Mouse (Mus musculus) kidney, adult 9 months (tissue): ENCODE measurements around the gene Keg1.
"Not testable (repeated sequence)": the region's sequence is repeated elsewhere in the genome, so short reads cannot be mapped to it uniquely, and the experiment has no call there.

Source experiments
- DNase-seq: peaks from one replicate; pipeline ENCODE4 v3.0.0; 2022

Keg1 gene

GRCm38 (mm10) chr19:12695590-12695989, at the start of gene Keg1:
Gene Keg1, plus strand, starts transcription at chr19:12695786.
- peak; percentile 91 for DNase-seq

DNA sequence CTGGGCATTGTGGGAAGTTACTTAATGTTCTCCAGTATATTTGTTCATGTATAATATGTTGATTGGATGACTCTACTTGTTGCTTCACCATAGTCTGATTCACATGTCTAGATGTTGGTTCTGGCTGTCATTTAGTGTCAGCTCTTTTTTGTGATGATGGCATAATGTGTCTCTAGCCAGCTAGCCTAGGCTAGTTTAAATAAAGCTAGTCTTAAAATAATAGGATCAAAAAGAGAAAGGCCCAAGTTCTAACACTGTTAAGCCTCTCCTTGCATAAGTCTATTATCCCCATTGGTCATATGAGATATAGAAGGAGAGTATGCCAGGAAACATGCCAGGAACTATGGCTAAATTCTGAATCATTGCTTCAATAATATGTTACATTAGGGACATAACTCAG, 46.1 kb upstream of the Keg1 start:
- no peak for DNase-seq

GRCm38 (mm10) chr19:12666156-12666555, 29.4 kb upstream of the Keg1 start:
- DNase-seq: no peak

DNA sequence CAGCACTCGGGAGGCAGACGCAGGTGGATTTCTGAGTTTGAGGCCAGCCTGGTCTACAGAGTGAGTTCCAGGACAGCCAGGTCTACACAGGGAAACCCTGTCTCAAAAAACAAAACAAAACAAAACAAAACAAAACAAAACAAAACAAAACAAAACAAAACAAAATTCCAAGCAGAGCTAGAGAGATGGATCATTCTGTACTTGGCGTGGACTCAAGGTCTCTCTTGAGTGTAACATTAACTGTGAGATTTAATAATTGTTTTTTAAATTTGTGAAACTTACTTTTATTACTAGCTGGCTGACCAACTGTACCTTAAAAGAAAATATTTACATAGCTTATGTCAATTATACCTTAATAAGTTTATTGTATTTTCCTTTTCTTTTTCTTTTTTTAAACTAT, 27.0 kb upstream of the Keg1 start:
- peak; percentile 62 for DNase-seq

- DNase-seq: no peak
These were observed 25.4 kb upstream of the Keg1 start, which contains the start of gene Olfr1442 for GRCm38 (mm10) chr19:12670139-12670538. Gene Olfr1442, plus strand, starts transcription at chr19:12670439.

- no peak for DNase-seq
These were observed 24.5 kb upstream of the Keg1 start for GRCm38 (mm10) chr19:12671051-12671450.

GRCm38 (mm10) chr19:12677812-12678211, 17.8 kb upstream of the Keg1 start, which contains the start of gene Olfr1443:
Gene Olfr1443, plus strand, starts transcription at chr19:12678112.
- DNase-seq: no peak

DNA sequence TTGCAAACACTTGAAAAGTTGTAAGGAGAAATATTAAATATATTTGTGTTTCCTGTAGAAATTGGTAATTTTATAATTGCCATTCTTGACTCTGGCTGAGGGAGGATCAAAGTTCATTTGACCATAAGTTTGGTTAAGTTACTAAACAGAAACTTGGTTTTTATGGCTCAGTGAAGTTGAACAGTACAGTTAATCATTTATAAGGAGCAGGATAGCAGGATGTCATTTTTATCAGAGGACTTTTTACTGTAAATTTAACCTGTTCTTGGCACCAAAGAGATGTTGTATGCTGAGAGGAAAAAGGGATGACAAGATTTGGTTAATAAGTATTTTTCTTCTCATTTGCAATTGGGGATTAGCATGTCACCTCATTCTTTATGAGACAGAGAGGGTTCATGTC, 10.9 kb upstream of the Keg1 start:
- DNase-seq: peak; percentile 79

DNA sequence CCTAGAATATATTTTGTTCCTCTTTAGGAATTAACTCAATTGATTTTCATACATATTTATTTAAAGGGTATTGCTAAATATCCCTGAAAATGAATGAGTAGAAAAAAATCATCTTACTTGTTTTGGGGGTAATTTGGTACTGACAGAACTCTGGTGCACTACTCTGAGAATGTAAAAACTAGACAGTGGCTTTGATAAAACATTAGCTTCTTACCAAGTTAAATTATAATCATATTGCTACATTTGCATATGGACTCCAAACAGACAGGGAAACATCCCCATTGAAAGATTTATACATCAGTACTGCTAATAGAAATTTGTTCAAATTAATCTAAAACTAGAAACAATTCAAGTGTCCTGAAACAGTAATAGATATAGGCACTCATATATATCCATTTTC, 10.4 kb upstream of the Keg1 start:
- peak; percentile 62 for DNase-seq

DNA sequence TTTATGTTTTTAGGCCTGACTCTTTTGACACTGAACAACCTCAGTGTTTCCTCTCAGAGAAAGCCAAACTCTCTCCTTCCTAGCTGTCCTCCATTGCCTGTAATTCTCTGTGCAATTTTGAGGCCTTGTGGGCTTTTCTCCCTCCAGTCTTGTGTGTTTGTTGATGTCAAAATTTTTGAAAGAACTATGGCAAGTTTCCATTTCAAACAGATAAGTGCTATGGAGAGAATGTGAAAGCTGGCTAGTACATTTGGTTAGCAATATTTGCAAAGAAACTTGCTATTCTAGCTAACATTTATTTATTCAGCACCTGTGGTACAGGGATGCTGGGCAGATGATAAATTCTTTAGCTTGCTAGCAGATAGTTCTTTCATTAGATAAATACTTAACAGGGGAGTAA, 635 bp downstream of the Keg1 start:
- DNase-seq: no peak

DNA sequence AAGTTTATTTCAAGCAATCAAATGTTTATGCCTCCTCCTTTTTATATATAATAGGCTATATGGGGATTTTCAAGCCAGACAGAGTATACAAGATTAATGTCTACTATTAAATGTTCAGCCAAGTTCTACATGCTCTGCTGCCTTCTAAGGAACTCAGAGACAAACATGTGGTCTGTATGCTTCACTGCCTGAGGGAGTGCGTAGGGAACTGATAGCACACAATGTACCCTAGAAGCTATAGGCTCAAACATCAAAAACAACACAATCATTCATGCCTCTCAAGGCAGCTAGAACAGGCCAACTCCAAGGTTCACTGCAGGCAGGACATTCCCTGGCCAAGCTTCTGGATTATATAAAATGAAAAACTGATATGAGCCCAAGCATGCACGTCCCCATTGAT, 12.9 kb downstream of the Keg1 start:
- peak; percentile 22 for DNase-seq

- DNase-seq: no peak
These were observed 13.4 kb downstream of the Keg1 start for GRCm38 (mm10) chr19:12708986-12709385.

DNA sequence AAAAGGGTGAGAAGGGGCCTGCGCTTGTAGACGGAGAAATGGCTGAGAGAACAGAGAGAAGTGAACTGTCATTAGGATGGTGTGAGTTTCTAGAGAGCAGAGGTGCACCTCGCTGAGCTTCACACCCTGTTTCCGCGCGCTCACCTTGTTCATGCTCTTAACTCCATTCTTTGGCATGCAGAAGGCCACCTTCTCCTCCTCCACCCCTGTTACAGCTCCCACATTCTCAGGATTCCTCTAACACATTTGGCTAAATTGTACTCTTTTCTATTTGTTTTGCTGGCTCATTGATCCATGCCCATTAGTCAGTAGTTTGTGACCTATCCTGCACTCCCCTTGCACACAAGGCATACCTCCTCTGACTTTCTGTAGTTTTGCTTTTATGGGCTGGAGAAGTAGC, 23.6 kb downstream of the Keg1 start:
- DNase-seq: no peak

GRCm38 (mm10) chr19:12720463-12720862, 24.9 kb downstream of the Keg1 start:
- DNase-seq: no peak

DNA sequence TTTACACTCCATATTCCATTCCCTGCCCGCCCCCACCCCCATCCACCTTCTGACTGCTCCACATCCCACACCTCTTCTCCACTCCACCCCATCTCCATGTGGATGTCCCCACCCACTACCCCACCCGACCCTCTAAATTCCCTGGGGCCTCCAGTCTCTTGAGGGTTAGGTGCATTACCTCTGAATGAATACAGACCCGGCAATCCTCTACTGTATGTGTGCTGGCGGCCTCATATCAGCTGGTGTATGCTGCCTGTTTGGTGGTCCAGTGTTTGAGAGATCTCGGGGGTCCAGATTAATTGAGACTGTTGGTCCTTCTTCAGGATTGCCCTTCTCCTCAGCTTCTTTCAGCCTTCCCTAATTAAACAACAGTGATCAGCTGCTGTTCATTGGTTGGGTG, 25.3 kb downstream of the Keg1 start:
- not testable (repeated sequence) for DNase-seq

GRCm38 (mm10) chr19:12721596-12721995, 26.0 kb downstream of the Keg1 start:
- DNase-seq: peak; percentile 26

DNA sequence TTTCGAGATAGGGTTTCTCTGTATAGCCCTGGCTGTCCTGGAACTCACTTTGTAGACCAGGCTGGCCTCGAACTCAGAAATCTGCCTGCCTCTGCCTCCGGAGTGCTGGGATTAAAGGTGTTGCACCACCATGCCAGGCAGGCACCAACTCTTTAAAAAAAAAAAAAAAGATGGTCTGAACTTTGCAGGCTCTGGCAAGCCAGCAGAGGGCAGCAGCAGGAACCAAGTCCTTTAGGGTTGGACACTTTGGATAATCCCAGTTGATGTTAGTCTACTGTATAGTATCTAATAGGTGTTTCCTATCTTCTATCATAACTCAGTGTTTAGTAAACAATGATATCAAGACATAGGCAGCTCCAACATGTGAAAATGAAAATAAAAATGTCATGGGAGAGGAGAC, 26.7 kb downstream of the Keg1 start:
- DNase-seq: peak; percentile 56

DNA sequence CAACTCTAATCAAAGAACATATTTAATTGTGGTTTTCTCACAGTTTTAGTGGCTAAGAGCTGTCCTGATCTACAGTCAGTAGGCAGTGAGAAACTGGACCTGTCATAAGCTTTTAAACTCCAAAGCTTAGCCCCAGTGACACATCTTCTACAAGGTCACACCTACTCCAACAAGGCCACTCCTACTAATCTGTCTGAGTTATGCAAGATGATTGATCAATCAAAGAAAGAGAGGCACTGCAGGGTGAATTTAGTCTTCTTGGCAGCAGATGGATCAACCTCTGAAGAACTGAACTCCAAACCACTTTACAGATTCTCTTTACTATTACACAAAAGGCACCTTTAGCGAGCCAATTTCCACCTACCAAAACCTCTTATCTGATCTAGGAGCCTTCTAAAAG, 30.3 kb downstream of the Keg1 start:
- no peak for DNase-seq

DNA sequence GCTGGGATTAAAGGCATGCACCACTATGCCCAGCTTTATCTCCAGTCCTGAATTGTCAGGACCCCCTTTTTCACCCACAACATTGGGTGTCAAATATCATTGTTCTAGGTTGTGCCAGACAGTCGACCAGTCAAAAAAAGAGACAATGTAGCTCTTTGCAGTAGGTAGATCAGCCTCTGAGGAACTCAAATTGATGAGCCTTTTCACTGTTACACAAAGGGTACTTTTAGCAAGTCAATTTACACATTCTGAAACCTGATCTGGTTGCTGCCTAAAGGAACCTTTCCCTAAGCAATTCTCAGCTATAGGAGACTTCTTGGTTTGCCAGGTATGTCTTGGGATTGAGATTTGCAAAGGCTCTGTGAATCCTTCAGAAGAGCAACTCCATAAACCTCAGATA, 35.5 kb downstream of the Keg1 start:
- DNase-seq: no peak

DNA sequence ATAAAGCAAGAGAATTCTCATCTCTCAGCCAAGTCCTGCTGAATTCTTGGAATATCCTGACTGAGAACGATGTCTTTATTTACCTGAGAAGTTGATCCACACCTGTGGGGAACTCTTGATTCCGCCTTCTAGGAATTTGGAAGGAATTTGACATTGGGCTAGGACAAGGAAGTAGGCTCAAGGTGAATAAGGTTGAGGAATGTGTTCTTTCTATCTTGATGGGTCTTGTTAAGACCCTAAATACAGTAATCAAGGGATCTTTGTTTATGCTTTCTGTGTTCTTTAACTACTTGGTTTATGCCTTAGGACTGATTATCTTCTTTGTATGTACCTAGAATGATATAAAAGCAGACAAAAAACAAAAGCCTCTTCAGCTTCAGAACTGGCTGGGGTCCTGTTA, 36.4 kb downstream of the Keg1 start:
- no peak for DNase-seq

DNA sequence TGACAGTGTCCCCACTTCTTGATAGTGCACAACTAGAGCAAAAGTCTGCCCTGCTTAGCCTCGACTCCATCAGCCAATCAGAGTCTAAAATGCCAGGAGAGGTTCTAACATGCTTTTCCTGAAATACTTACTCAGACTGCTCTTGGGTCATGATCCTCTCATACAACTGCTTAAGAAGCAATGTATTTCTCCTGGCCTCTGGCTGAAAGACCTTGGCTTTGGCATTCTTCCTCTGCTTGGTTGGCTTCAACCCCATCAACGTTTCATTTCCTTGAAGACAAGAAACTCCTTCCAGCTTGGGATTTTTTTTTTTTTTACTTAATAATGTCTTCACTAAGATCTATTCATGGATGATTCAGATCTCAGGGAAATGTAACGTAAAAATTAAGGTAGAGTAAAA, 60.7 kb downstream of the Keg1 start:
- no peak for DNase-seq

GRCm38 (mm10) chr19:12758936-12759478, 63.4 kb downstream of the Keg1 start:
- no peak for DNase-seq

DNA sequence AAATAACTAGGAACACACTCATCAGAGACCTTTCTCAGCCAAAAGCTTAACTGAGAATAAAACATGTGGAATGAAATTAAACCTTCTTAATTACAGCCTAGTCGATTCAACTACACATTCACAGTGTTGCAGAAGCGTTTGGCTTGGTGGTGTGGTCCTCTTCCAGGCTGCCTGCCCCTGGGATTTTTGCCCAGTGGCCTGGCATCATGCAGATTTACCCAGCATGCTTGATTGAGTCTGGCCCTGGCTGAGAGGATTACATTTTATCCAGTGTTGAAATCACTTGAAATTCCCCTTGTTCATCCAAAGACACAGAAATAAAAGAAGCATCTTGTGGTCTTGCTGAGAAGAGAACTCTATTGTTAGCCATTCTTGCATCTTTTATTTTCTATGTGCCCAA, 64.1 kb downstream of the Keg1 start:
- peak; percentile 57 for DNase-seq

GRCm38 (mm10) chr19:12762212-12763130, 66.9 kb downstream of the Keg1 start:
- DNase-seq: peak; percentile 32
